Mouse (Mus musculus) urinary bladder, postnatal 14 days (tissue): ENCODE data around the gene Ranbp17.

ENCODE experiments used
- DNase-seq: peaks from one replicate; pipeline ENCODE4 v3.0.0; 2021; ENCODE audit warnings: low spot score

Ranbp17 gene

GRCm38 (mm10) chr11:33196447-33197132 lies 317.0 kb downstream of the Ranbp17 start:
- DNase-seq, result no peak

- DNase-seq, result no peak
Measured at GRCm38 (mm10) chr11:33195531-33196446, 317.8 kb downstream of the Ranbp17 start.

- no peak for DNase-seq
Measured at GRCm38 (mm10) chr11:33195061-33195460, 318.5 kb downstream of the Ranbp17 start.

GRCm38 (mm10) chr11:33193695-33194094 lies 319.9 kb downstream of the Ranbp17 start:
- DNase-seq, result no peak

- DNase-seq, result no peak
Measured at GRCm38 (mm10) chr11:33181804-33182203, 331.7 kb downstream of the Ranbp17 start.

GRCm38 (mm10) chr11:33180701-33181116 lies 332.8 kb downstream of the Ranbp17 start:
- DNase-seq, result no peak

GRCm38 (mm10) chr11:33179802-33180201 lies 333.7 kb downstream of the Ranbp17 start:
- no peak for DNase-seq

GRCm38 (mm10) chr11:33176525-33177245 lies 336.9 kb downstream of the Ranbp17 start:
- peak; percentile 37 for DNase-seq

- DNase-seq, result no peak
Measured at GRCm38 (mm10) chr11:33175768-33176167, 337.8 kb downstream of the Ranbp17 start.

GRCm38 (mm10) chr11:33170489-33170888 lies 343.1 kb downstream of the Ranbp17 start:
- peak; percentile 60 for DNase-seq

GRCm38 (mm10) chr11:33162998-33163506 lies 350.5 kb downstream of the Ranbp17 start, which contains the start of gene Npm1:
Npm1 (minus strand) TSS chr11:33163206.
- peak; percentile 100 for DNase-seq

- DNase-seq, result peak; percentile 68
Measured at GRCm38 (mm10) chr11:33162211-33162997, 351.1 kb downstream of the Ranbp17 start.
